Mouse (Mus musculus): Measurements from ENCODE around the gene Zfp941. TPM values are rescaled to one million over a fixed set of nuclear protein-coding genes. Genes with fewer than 3 reads are reported as not detected.

Zfp941 gene
- polyA plus RNA-seq, 1 experiment = 0.13 TPM

DNA sequence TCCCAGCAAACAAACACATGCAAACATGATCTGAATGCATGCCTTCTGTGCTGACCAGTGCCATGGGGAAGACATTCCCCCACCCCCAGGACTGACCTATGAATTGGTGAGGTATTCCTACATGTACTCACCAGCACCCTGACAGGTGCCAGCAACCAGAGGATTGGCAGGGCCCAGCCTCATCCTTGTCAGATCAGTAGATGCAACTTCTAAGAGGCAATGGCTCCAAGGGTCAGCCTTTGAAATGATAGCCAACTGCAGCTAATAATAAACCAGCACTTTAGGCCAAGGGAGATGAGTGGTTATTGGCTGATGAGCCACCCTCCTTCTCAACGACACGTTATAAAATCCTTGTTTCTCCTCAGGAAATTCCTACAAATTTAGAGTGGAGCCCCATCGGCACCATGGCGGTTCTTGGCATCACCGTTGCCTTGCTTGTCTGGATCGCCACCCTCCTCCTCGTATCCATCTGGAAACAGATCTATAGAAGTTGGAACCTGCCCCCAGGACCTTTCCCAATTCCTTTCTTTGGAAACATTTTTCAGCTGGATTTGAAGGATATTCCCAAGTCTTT, 58.4 kb downstream of the Zfp941 start, which contains the start of gene Cyp2e1:
Gene Cyp2e1, plus strand, starts transcription at position 293 of the 574 bp plus-strand sequence.
- no peak within 1 kb of the TSS for H3K4me2 ChIP-seq (ENCODE audit: low read depth)
- H3K36me3 ChIP-seq (ENCODE audit: control insufficient read depth, insufficient read depth) = no peaks in the 10 kb centered on the region
- peaks cover 5% of the 10 kb centered on the region for H3K27me3 ChIP-seq (ENCODE audit: control insufficient read depth, insufficient read depth, insufficient read length)
- no peak within 1 kb of the TSS for H3K4me3 ChIP-seq
- TF ChIP-seq REST (IDR thresholded peaks at IDR 0.05; ENCODE audit: insufficient read depth, insufficient read length) (no peak), TCF3 (IDR thresholded peaks at IDR 0.05; ENCODE audit: insufficient read length, low read depth) (no peak), POLR2AphosphoS2 (IDR thresholded peaks at IDR 0.05; ENCODE audit: insufficient read length, low read depth) (no peak), MYOG (IDR thresholded peaks at IDR 0.05; ENCODE audit: control insufficient read depth in 1 of 3, insufficient read depth in 1 of 3, insufficient read length in 2 of 3, low read depth in 2 of 3) (no peak), CEBPB (IDR thresholded peaks at IDR 0.05; ENCODE audit: insufficient read depth, poor library complexity, severe bottlenecking) (no peak), USF1 (IDR thresholded peaks at IDR 0.05; ENCODE audit: low read depth) (no peak), MYOD1 (IDR thresholded peaks at IDR 0.05; ENCODE audit: control insufficient read depth in 1 of 3, insufficient read length in 2 of 3, low read depth in 2 of 3) (no peak), MAX (IDR thresholded peaks at IDR 0.05; ENCODE audit: low read depth) (no peak), E2F4 (IDR thresholded peaks at IDR 0.05; ENCODE audit: insufficient read depth) (no peak), TCF12 (IDR thresholded peaks at IDR 0.05; ENCODE audit: insufficient read depth, poor library complexity, severe bottlenecking) (no peak)
- H3K79me2 ChIP-seq (ENCODE audit: control insufficient read depth, insufficient read depth) = no peaks in the 10 kb centered on the region
- H3ac ChIP-seq (ENCODE audit: control insufficient read depth, insufficient read length) = no peak within 1 kb of the TSS

DNA sequence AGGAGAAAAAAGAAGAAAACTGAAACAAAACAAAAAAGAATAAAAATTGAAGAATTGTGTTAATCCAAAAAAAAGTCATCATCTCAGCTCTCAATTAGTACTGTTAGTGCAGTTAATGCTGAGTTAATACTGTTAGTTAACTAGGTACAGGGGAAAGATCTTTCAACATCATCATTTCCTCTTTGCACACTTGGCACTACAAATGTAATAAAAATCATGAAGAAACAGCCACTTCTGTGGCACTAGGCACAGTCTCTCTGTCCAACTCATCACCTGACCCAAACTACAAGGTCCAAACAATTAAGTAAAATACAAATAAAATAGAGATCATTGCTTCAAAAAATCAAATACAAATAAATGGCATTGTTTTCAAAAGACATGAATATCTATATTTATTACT, 61.3 kb downstream of the Zfp941 start:
- no peaks in the 10 kb centered on the region for H3K79me2 ChIP-seq (ENCODE audit: control insufficient read depth, insufficient read depth)
- no peak overlapping the region for H3ac ChIP-seq (ENCODE audit: control insufficient read depth, insufficient read length)
- peaks cover 5% of the 10 kb centered on the region for H3K27me3 ChIP-seq (ENCODE audit: control insufficient read depth, insufficient read depth, insufficient read length)
- no peak overlapping the region for H3K4me3 ChIP-seq
- H3K4me2 ChIP-seq (ENCODE audit: low read depth) = no peak overlapping the region
- no peaks in the 10 kb centered on the region for H3K36me3 ChIP-seq (ENCODE audit: control insufficient read depth, insufficient read depth)
- TF ChIP-seq MYOD1 (IDR thresholded peaks at IDR 0.05; ENCODE audit: control insufficient read depth in 1 of 3, insufficient read length in 2 of 3, low read depth in 2 of 3) (no peak), POLR2A (IDR thresholded peaks at IDR 0.05; ENCODE audit: insufficient read length, low read depth) (no peak), TCF3 (IDR thresholded peaks at IDR 0.05; ENCODE audit: insufficient read length, low read depth) (no peak), TCF12 (IDR thresholded peaks at IDR 0.05; ENCODE audit: insufficient read depth, poor library complexity, severe bottlenecking) (no peak), MAX (IDR thresholded peaks at IDR 0.05; ENCODE audit: low read depth) (no peak), CEBPB (IDR thresholded peaks at IDR 0.05; ENCODE audit: insufficient read depth, poor library complexity, severe bottlenecking) (no peak), E2F4 (IDR thresholded peaks at IDR 0.05; ENCODE audit: insufficient read depth) (no peak), SRF (IDR thresholded peaks at IDR 0.05; ENCODE audit: control insufficient read depth, insufficient read length, low read depth) (no peak), POLR2AphosphoS2 (IDR thresholded peaks at IDR 0.05; ENCODE audit: insufficient read length, low read depth) (no peak), MYOG (IDR thresholded peaks at IDR 0.05; ENCODE audit: control insufficient read depth in 1 of 3, insufficient read depth in 1 of 3, insufficient read length in 2 of 3, low read depth in 2 of 3) (no peak), REST (IDR thresholded peaks at IDR 0.05; ENCODE audit: insufficient read depth, insufficient read length) (no peak), USF1 (IDR thresholded peaks at IDR 0.05; ENCODE audit: low read depth) (no peak)

Other genes with a start within 250 kb of the Zfp941 start
- not detected for gene Olfr46, start 220.9 kb downstream of the Zfp941 start, polyA plus RNA-seq (2012; fragmentation: generic; extraction: Trizol)
- gene Olfr61, start 193.2 kb downstream of the Zfp941 start, polyA plus RNA-seq (2012; fragmentation: generic; extraction: Trizol) = not detected
- not detected for gene Olfr53, start 175.7 kb downstream of the Zfp941 start, polyA plus RNA-seq (2012; fragmentation: generic; extraction: Trizol)
- not detected for gene Olfr539, start 162.2 kb downstream of the Zfp941 start, polyA plus RNA-seq (2012; fragmentation: generic; extraction: Trizol)
- gene Olfr45, start 140.2 kb downstream of the Zfp941 start, polyA plus RNA-seq (2012; fragmentation: generic; extraction: Trizol) = not detected
- not detected for gene Olfr541, start 124.9 kb downstream of the Zfp941 start, polyA plus RNA-seq (2012; fragmentation: generic; extraction: Trizol)
- not detected for gene Cyp2e1, start 58.4 kb downstream of the Zfp941 start, polyA plus RNA-seq (2012; fragmentation: generic; extraction: Trizol)
- not detected for gene Syce1, start 34.3 kb downstream of the Zfp941 start, polyA plus RNA-seq (2012; fragmentation: generic; extraction: Trizol)
- 0.13 TPM for gene Urah, start 12.8 kb upstream of the Zfp941 start, polyA plus RNA-seq (2012; fragmentation: generic; extraction: Trizol)
- gene Scgb1c1, start 23.4 kb upstream of the Zfp941 start, polyA plus RNA-seq (2012; fragmentation: generic; extraction: Trizol) = not detected
- gene Odf3, start 25.6 kb upstream of the Zfp941 start, polyA plus RNA-seq (2012; fragmentation: generic; extraction: Trizol) = 0.07 TPM
- gene Gm45785, start 34.2 kb upstream of the Zfp941 start, polyA plus RNA-seq (2012; fragmentation: generic; extraction: Trizol) = not detected
- gene Ric8a, start 34.8 kb upstream of the Zfp941 start, polyA plus RNA-seq (2012; fragmentation: generic; extraction: Trizol) = 123 TPM
- gene Bet1l, start 35.4 kb upstream of the Zfp941 start, polyA plus RNA-seq (2012; fragmentation: generic; extraction: Trizol) = 25.8 TPM
- 201 TPM for gene Psmd13, start 59.8 kb upstream of the Zfp941 start, polyA plus RNA-seq (2012; fragmentation: generic; extraction: Trizol)
- 28.8 TPM for gene Sirt3, start 60.1 kb upstream of the Zfp941 start, polyA plus RNA-seq (2012; fragmentation: generic; extraction: Trizol)
- 534 TPM for gene Cox8b, start 78.3 kb upstream of the Zfp941 start, polyA plus RNA-seq (2012; fragmentation: generic; extraction: Trizol)
- 0.01 TPM for gene Nlrp6, start 98.7 kb upstream of the Zfp941 start, polyA plus RNA-seq (2012; fragmentation: generic; extraction: Trizol)
- gene Pgghg, start 119.2 kb upstream of the Zfp941 start, polyA plus RNA-seq (2012; fragmentation: generic; extraction: Trizol) = 11.6 TPM
- gene Ifitm5, start 128.1 kb upstream of the Zfp941 start, polyA plus RNA-seq (2012; fragmentation: generic; extraction: Trizol) = 0.47 TPM
- gene Gm45717, start 133.8 kb upstream of the Zfp941 start, polyA plus RNA-seq (2012; fragmentation: generic; extraction: Trizol) = 0.12 TPM
- gene Ifitm2, start 133.8 kb upstream of the Zfp941 start, polyA plus RNA-seq (2012; fragmentation: generic; extraction: Trizol) = 493 TPM
- 19.9 TPM for gene Ifitm1, start 145.0 kb upstream of the Zfp941 start, polyA plus RNA-seq (2012; fragmentation: generic; extraction: Trizol)
- gene Ifitm3, start 188.6 kb upstream of the Zfp941 start, polyA plus RNA-seq (2012; fragmentation: generic; extraction: Trizol) = 1,312 TPM
- 4.4 TPM for gene Ifitm6, start 195.7 kb upstream of the Zfp941 start, polyA plus RNA-seq (2012; fragmentation: generic; extraction: Trizol)
- gene Gm17387, start 207.0 kb upstream of the Zfp941 start, polyA plus RNA-seq (2012; fragmentation: generic; extraction: Trizol) = not detected
- 0.46 TPM for gene B4galnt4, start 238.9 kb upstream of the Zfp941 start, polyA plus RNA-seq (2012; fragmentation: generic; extraction: Trizol)